Mouse (Mus musculus): ENCODE data around the gene Armcx3. TPM values are rescaled to one million over a fixed set of nuclear protein-coding genes. Genes with fewer than 3 reads are reported as not detected.
A peak's percentile ranks its signal among the peaks of the same experiment; 100 is the strongest.
"Not testable (repeated sequence)": the region's sequence is repeated elsewhere in the genome, so short reads cannot be mapped to it uniquely, and the experiment has no call there.

Gene Armcx3
- polyA plus RNA-seq, 1 experiment from 2014 or later, result 67.6 TPM

DNA sequence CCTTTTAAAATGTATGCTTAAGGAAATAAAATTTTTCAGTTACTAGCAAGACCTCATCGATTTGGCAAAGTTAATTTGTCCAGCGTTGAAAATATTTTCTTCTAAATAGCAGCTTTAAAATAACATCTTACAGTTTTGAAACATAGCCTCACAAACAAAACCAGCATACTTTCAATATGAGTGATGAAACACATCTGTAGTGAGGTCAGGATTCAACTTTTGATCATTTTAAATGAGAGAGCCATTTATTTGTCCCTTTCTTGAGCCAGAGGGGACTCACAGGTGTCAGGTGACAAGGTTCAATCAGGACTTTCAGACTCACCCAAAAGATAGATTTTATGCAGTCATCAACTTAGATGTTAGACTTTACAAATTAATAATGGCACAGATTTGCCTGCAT lies 4.5 kb upstream of the Armcx3 start:
- Histone ChIP-seq H3K4me3 (no peak overlapping the region), H3K9me3 (replicated peaks) (no peaks in the 10 kb centered on the region), H3K4me2 (no peak overlapping the region), H3K27ac (no peak overlapping the region), H3K36me3 (ENCODE audit: poor library complexity, severe bottlenecking) (no peaks in the 10 kb centered on the region), H3K9ac (no peak overlapping the region), H3K27me3 (peaks cover 12% of the 10 kb centered on the region; the same call in 1 of the 2 replicates), H3K4me1 (peaks cover 7% of the 10 kb centered on the region; the same call in 1 of the 2 replicates)
- 60% methylated on average over 2 of the region's 2 CpGs for whole genome bisulfite sequencing
- ATAC-seq, result no peak

GRCm38 (mm10) chrX:134752584-134752983 lies 3.8 kb upstream of the Armcx3 start:
- peaks cover 12% of the 10 kb centered on the region; the same call in 1 of the 2 replicates for H3K27me3 ChIP-seq
- H3K4me3 ChIP-seq, result no peak overlapping the region
- H3K4me1 ChIP-seq, result peaks cover 7% of the 10 kb centered on the region; the same call in 1 of the 2 replicates
- no peaks in the 10 kb centered on the region for H3K9me3 ChIP-seq (replicated peaks)
- no peak overlapping the region for H3K9ac ChIP-seq
- 36% methylated on average over 4 of the region's 4 CpGs for WGBS
- H3K36me3 ChIP-seq (ENCODE audit: poor library complexity, severe bottlenecking), result no peaks in the 10 kb centered on the region
- no peak overlapping the region for H3K4me2 ChIP-seq
- H3K27ac ChIP-seq, result no peak overlapping the region
- ATAC-seq, result no peak

DNA sequence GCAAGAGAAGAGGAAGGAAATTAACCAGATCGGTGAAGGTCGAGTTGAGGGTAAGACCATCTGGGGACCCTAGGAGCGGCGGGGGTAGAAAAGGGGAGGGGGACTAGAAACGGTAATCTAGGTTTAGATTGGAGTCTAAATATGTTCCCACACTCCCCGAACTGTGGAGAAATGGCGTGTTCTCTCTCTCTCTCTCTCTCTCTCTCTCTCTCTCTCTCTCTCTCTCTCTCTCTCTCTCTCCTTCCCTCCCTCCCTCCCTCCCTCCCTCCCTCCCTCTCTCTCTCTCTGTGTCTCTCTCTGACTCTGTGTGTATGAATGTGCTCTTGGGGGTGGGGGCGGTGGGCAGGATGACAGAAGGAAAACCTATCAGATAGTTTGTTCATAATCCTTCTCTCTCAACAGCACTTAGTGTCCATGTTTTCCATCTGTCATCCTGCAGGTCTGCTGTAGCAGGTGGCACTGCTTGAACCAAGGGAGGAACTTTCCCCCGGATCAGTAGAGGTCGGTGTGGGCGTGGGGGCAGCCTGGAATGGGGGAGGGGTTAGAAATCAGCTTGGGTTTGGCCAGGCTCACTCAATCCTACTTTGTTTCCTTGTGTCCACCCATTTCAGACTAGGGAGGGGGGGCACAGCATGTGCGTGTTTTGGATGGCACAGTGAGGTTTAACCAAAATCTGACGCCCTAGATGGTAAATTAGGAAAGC lies 1.0 kb downstream of the Armcx3 start:
- H3K36me3 ChIP-seq (ENCODE audit: poor library complexity, severe bottlenecking), result no peaks in the 10 kb centered on the region
- H3K27me3 ChIP-seq, result peaks cover 10% of the 10 kb centered on the region; the same call in 1 of the 2 replicates
- peak; percentile 61 for ATAC-seq
- H3K4me2 ChIP-seq, result peak overlapping the region; percentile 60
- H3K9me3 ChIP-seq (replicated peaks), result no peaks in the 10 kb centered on the region
- H3K4me1 ChIP-seq, result 0 out of 2 replicates have a peak, but pooled peaks cover 6% of the 10 kb centered on the region
- peak overlapping the region; percentile 80 for H3K9ac ChIP-seq
- 20% methylated on average over 10 of the region's 13 CpGs for WGBS
- 0 out of 2 replicates have a peak overlapping the region, but pooled peaks have one; percentile 44 for H3K27ac ChIP-seq
- peak overlapping the region; percentile 59 for H3K4me3 ChIP-seq

GRCm38 (mm10) chrX:134763428-134764198 lies 7.2 kb downstream of the Armcx3 start:
- H3K9ac ChIP-seq; H3K4me2 ChIP-seq; H3K27me3 ChIP-seq; H3K9me3 ChIP-seq (replicated peaks); ATAC-seq; H3K4me3 ChIP-seq; H3K27ac ChIP-seq; H3K36me3 ChIP-seq (ENCODE audit: poor library complexity, severe bottlenecking); H3K4me1 ChIP-seq: not testable (repeated sequence)
- 35% methylated on average over 4 of the region's 4 CpGs for WGBS

DNA sequence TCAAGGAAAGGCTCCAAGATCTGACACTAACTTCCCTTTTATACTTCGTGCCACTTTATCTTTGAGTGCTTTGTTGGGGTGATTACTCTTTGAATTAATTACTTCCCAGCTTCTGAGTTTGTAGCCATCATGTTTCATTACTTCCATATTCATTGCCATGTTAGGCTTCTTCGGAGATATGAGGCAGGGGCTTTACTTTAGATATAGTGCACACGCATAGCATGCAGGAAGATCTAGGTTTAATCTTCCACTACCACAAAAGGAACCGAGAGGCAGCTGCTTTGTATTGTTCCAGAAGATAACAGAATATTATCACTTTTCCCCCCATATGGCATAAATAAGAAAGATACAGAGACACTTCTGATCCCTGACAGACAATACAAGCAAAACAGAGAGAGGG lies 31.3 kb downstream of the Armcx3 start:
- 81% methylated on average over 4 of the region's 4 CpGs for WGBS

GRCm38 (mm10) chrX:134807833-134808754 lies 51.7 kb downstream of the Armcx3 start:
- H3K9me3 ChIP-seq (replicated peaks), result no peaks in the 10 kb centered on the region
- peaks cover 22% of the 10 kb centered on the region for H3K36me3 ChIP-seq (ENCODE audit: poor library complexity, severe bottlenecking)
- 22% methylated on average over 28 of the region's 28 CpGs for WGBS
- H3K27me3 ChIP-seq, result no peaks in the 10 kb centered on the region
- peak; percentile 88 for ATAC-seq
- H3K9ac ChIP-seq, result peak overlapping the region; percentile 75
- H3K4me3 ChIP-seq, result peak overlapping the region; percentile 62
- peak overlapping the region; percentile 74 for H3K27ac ChIP-seq
- peaks cover 5% of the 10 kb centered on the region; the same call in 1 of the 2 replicates for H3K4me1 ChIP-seq
- peak overlapping the region; percentile 61 for H3K4me2 ChIP-seq

More for the DNA sequence above, 31.3 kb downstream of the Armcx3 start:
- Histone ChIP-seq H3K4me3 (no peak overlapping the region), H3K27me3 (no peaks in the 10 kb centered on the region; the same call in 1 of the 2 replicates), H3K4me2 (no peak overlapping the region), H3K27ac (no peak overlapping the region), H3K9ac (no peak overlapping the region), H3K36me3 (ENCODE audit: poor library complexity, severe bottlenecking) (no peaks in the 10 kb centered on the region), H3K9me3 (replicated peaks) (no peaks in the 10 kb centered on the region), H3K4me1 (no peaks in the 10 kb centered on the region)
- ATAC-seq, result no peak

DNA sequence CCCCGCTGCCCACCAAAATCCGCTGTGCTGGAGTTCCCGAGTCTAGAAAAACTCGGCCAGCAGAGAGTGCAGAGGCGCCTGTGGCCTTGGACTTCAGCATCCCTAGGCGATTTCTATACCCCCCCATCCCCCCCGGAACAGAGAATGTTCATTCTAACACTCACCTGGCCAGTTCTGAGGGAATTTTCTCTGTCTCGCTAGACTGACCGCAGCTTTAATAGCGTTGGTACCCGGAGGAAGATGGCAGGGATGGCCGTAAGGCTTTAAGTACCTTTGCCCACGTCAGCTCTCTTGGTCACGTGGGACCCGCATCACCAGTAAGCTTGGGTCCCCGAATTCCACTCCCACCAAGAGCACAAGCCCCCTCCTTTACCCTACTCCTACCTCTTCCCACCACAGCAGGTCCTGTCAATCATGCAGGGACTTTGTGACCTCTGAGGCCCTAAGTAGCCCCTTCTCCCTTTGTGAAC lies 52.4 kb downstream of the Armcx3 start, which contains the start of gene Armcx2:
Gene Armcx2, minus strand, starts transcription at position 467 of the 470 bp plus-strand sequence.
- Histone ChIP-seq H3K4me2 (peak within 1 kb of the TSS; percentile 61), H3K9ac (peak within 1 kb of the TSS; percentile 75), H3K27ac (peak within 1 kb of the TSS; percentile 74), H3K4me1 (peaks cover 5% of the 10 kb centered on the region; the same call in 1 of the 2 replicates), H3K4me3 (peak within 1 kb of the TSS; percentile 62), H3K36me3 (ENCODE audit: poor library complexity, severe bottlenecking) (peaks cover 22% of the 10 kb centered on the region), H3K27me3 (no peaks in the 10 kb centered on the region), H3K9me3 (replicated peaks) (no peaks in the 10 kb centered on the region)
- ATAC-seq, result peak; percentile 94
- WGBS, result 15% methylated on average over 16 of the region's 16 CpGs

Small RNA genes lying within 50 kb of the gene (microRNA-seq; reads per million reads assigned to microRNA genes)
- not detected for gene Mir7093

Other genes with a start within 250 kb of the Armcx3 start
- 56.7 and 60.7 TPM in 2 replicates for gene Timm8a1, start 214.7 kb upstream of the Armcx3 start, polyA plus RNA-seq (2015; fragmentation: Nextera tagmentation; extraction: Ambion mirVana)
- 0.21 and 0.24 TPM in 2 replicates for gene Btk, start 173.0 kb upstream of the Armcx3 start, polyA plus RNA-seq (2015; fragmentation: Nextera tagmentation; extraction: Ambion mirVana)
- 264 and 325 TPM in 2 replicates for gene Rpl36a, start 170.9 kb upstream of the Armcx3 start, polyA plus RNA-seq (2015; fragmentation: Nextera tagmentation; extraction: Ambion mirVana)
- gene Gla, start 155.5 kb upstream of the Armcx3 start, polyA plus RNA-seq (2015; fragmentation: Nextera tagmentation; extraction: Ambion mirVana), result 3.6 and 4.2 TPM in 2 replicates
- gene Hnrnph2, start 155.4 kb upstream of the Armcx3 start, polyA plus RNA-seq (2015; fragmentation: Nextera tagmentation; extraction: Ambion mirVana), result 204 and 206 TPM in 2 replicates
- 8.8 and 9.6 TPM in 2 replicates for gene Armcx4, start 70.1 kb upstream of the Armcx3 start, polyA plus RNA-seq (2015; fragmentation: Nextera tagmentation; extraction: Ambion mirVana)
- gene Armcx1, start 38.6 kb upstream of the Armcx3 start, polyA plus RNA-seq (2015; fragmentation: Nextera tagmentation; extraction: Ambion mirVana), result 57.1 and 62.3 TPM in 2 replicates
- 24.7 and 26.7 TPM in 2 replicates for gene Armcx6, start 5.2 kb upstream of the Armcx3 start, polyA plus RNA-seq (2015; fragmentation: Nextera tagmentation; extraction: Ambion mirVana)
- gene Armcx2, start 52.6 kb downstream of the Armcx3 start, polyA plus RNA-seq (2015; fragmentation: Nextera tagmentation; extraction: Ambion mirVana), result 71.7 and 78.1 TPM in 2 replicates
- gene Nxf2, start 208.2 kb downstream of the Armcx3 start, polyA plus RNA-seq (2015; fragmentation: Nextera tagmentation; extraction: Ambion mirVana), result 0.15 and 0.39 TPM in 2 replicates

Data from forebrain, embryonic 13.5 days (tissue).